Mouse (Mus musculus): Measurements from ENCODE around the gene Camsap2. TPM values are rescaled to one million over a fixed set of nuclear protein-coding genes. Genes with fewer than 3 reads are reported as not detected.
A peak's percentile ranks its signal among the peaks of the same experiment; 100 is the strongest.

The Camsap2 gene
- polyA plus RNA-seq, 1 experiment from 2014 or later: 8.7 TPM

DNA sequence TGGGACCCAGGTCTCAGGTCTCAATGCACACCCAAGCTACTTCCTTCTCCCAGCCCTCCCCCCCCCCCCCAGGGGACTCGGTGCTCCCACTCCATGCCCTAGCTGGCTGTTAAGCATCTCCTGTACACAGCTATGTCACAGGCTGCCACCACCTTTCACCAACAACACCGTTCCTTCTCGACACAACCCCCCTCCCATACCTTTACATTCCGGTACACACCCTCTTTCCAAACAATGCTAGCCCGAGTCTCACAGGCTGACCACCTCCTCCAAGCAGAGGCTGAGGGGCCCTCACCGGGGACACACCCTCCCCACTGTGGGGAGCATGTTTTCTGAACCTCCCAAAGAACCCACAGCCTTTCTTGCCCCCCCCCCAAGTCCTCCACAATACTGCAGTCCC is 114.3 kb downstream of the Camsap2 start:
- Histone ChIP-seq H3K27me3 (replicated peaks) (no peaks in the 10 kb centered on the region), H3K27ac (peak overlapping the region; percentile 88), H3K4me1 (peaks cover 38% of the 10 kb centered on the region), H3K4me3 (replicated peaks) (peak overlapping the region; percentile 61), H3K9ac (no peak overlapping the region), H3K9me3 (no peaks in the 10 kb centered on the region), H3K4me2 (peak overlapping the region; percentile 93), H3K36me3 (no peaks in the 10 kb centered on the region)
- 10% methylated on average over 6 of the region's 6 CpGs for WGBS
- ATAC-seq (ENCODE audit: insufficient read depth, low FRiP score, low read depth): peak; percentile 77

DNA sequence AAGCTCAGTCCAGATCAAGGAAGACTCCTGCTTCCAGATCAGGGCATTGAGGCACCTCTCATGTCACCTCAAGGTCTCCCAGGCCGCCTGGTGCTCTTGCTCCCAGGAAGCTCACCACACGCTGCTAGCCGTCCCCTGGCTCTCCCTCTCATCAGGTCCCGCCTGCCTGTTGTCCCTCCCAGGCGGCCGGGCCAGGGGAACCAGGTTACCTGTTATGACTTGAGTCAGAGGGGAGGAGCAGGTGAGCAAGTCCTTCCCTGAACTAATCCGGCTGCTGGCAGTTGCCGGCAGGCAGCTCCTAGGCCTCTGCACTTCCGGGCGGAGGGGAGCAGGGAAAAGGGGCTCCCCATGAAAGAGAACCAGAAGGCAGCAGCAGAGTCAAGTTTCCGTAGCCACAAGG is 115.7 kb downstream of the Camsap2 start:
- Histone ChIP-seq H3K4me3 (replicated peaks) (peak overlapping the region; percentile 61), H3K9me3 (no peaks in the 10 kb centered on the region), H3K27me3 (replicated peaks) (no peaks in the 10 kb centered on the region), H3K4me2 (peak overlapping the region; percentile 93), H3K9ac (peak overlapping the region; percentile 7; the same call in 1 of the 2 replicates), H3K36me3 (no peaks in the 10 kb centered on the region), H3K4me1 (peaks cover 41% of the 10 kb centered on the region), H3K27ac (peak overlapping the region; percentile 88)
- 38% methylated on average over 11 of the region's 11 CpGs for WGBS
- ATAC-seq (ENCODE audit: insufficient read depth, low FRiP score, low read depth): peak; percentile 51

DNA sequence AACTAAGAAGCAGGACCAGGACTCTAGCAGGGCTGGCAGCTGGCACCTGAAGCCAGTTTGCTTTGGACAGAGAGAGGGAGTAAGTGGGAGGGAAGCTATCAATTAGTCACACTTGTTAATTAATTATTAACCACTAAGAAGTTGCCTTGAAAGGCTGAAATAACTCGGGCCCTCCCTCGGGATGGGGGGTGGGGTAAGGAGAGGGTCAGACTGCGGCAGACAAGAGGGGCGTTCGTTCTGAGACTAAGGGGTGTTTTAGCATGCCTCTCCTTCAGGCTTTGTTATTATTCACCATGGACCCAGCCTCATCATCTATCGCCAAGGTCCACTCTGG is 116.9 kb downstream of the Camsap2 start:
- Histone ChIP-seq H3K27ac (peak overlapping the region; percentile 88), H3K36me3 (no peaks in the 10 kb centered on the region), H3K4me3 (replicated peaks) (peak overlapping the region; percentile 61), H3K27me3 (replicated peaks) (no peaks in the 10 kb centered on the region), H3K9ac (no peak overlapping the region), H3K4me2 (peak overlapping the region; percentile 93), H3K4me1 (peaks cover 38% of the 10 kb centered on the region), H3K9me3 (no peaks in the 10 kb centered on the region)
- no peak for ATAC-seq (ENCODE audit: insufficient read depth, low FRiP score, low read depth)
- 43% methylated on average over 6 of the region's 6 CpGs for WGBS

DNA sequence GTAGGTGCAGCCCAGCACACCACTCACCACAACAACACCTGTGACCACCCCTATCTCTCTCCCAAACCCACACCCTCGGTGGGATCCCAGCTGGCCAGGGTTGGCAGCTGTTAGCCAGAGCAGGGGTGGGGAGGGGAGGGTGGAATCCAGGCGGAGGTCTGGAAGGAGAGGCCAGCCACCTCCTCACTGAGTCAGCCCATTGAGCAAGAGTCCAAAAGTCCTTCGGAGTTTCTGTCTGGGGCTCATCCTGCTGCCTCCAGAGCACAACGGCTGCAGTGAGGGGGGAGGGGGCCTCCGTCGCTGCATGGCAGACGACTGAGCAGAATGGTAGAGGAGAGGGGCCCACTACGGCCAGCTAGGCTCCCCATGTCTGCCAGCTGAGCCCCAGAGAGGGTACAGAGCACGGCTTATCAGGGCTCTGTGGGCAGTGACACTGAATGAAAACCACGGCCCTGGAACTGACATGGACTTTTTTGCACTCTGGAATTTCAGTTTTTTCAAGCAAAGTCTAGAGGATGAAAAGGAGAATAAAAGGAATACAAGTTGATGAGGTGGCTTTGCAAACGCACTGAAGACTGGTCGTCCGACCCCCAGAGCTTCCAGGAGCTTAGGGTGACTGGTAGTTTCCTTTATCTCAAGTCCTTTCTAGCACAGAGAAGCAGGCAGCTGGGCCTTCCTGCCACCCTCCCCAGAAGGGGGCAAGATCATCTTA is 117.4 kb downstream of the Camsap2 start:
- Histone ChIP-seq H3K27me3 (replicated peaks) (no peaks in the 10 kb centered on the region), H3K27ac (peak overlapping the region; percentile 88), H3K9ac (0 out of 2 replicates have a peak overlapping the region, but pooled peaks have one; percentile 11), H3K4me2 (peak overlapping the region; percentile 93), H3K4me1 (peaks cover 41% of the 10 kb centered on the region), H3K4me3 (replicated peaks) (peak overlapping the region; percentile 61), H3K36me3 (no peaks in the 10 kb centered on the region), H3K9me3 (no peaks in the 10 kb centered on the region)
- 19% methylated on average over 13 of the region's 13 CpGs for WGBS
- ATAC-seq (ENCODE audit: insufficient read depth, low FRiP score, low read depth): peak; percentile 18; the same call in 1 of the 2 replicates

DNA sequence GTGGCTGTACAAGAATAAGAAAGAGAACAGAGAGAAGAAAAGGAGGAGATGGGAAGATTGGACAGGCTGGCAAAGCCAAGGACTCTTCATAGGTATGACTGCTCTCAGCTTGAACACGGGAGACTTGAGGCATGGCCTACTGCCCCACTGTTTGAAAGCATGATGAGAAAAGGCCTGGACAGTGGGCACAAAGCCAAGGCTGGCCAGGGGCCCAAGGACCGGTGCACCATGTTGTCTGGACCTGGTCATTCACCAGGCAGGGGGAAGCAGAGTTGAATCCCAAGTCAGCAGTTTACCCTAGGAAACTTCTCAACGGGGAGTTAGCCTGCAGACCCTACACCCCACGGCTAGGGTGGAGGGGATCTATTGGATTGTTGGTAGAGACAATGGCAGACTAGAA is 118.0 kb downstream of the Camsap2 start:
- H3K4me2 ChIP-seq: peak overlapping the region; percentile 93
- H3K27ac ChIP-seq: peak overlapping the region; percentile 67
- peaks cover 41% of the 10 kb centered on the region for H3K4me1 ChIP-seq
- no peaks in the 10 kb centered on the region for H3K9me3 ChIP-seq
- no peaks in the 10 kb centered on the region for H3K36me3 ChIP-seq
- WGBS: 51% methylated on average over 4 of the region's 4 CpGs
- no peaks in the 10 kb centered on the region for H3K27me3 ChIP-seq (replicated peaks)
- H3K4me3 ChIP-seq (replicated peaks): peak overlapping the region; percentile 61; the same call in 1 of the 2 replicates
- no peak overlapping the region for H3K9ac ChIP-seq
- no peak for ATAC-seq (ENCODE audit: insufficient read depth, low FRiP score, low read depth)

DNA sequence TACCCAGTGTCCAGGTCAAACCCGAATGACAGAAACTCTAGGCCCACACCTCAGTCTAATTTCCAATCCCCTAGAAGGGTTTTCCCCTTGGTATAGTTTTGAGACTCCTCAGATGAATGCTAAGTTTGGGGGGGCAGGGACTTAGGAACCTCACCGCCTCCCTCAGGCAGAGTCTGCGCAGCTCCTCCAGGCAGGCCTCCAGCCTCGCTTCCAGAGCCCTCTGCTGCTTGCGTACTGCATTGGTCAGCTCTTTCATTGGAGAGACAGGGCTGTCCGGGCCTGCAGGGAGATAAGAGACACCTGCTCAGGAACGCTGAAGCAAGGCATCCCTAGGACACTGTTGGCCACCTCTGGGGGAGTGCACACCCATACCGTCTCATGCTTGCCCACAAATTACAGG is 119.3 kb downstream of the Camsap2 start:
- no peak for ATAC-seq (ENCODE audit: insufficient read depth, low FRiP score, low read depth)
- H3K4me3 ChIP-seq (replicated peaks): no peak overlapping the region
- H3K9me3 ChIP-seq: no peaks in the 10 kb centered on the region
- no peaks in the 10 kb centered on the region for H3K36me3 ChIP-seq
- no peak overlapping the region for H3K4me2 ChIP-seq
- peaks cover 40% of the 10 kb centered on the region for H3K4me1 ChIP-seq
- H3K9ac ChIP-seq: no peak overlapping the region
- H3K27me3 ChIP-seq (replicated peaks): no peaks in the 10 kb centered on the region
- H3K27ac ChIP-seq: no peak overlapping the region
- WGBS: 83% methylated on average over 8 of the region's 8 CpGs

DNA sequence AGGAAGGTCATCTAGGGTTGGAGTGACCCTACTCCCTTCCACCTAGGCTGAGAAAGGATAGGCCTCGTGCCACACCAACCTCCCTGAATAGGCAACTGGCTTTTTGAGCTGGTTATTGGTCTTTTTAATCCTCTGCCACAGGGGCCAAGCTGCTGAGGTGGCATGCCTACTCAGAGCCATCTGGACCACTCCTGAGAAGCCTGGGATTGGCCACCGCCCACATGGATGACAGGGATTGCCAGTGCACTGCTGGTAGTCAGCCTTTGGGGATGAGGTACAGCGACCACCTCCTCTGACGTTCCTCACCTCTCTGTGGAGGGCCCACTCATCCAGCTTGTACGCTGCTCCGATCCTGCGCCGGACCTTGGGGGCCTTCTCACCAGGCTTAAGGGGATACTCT is 120.1 kb downstream of the Camsap2 start:
- ATAC-seq (ENCODE audit: insufficient read depth, low FRiP score, low read depth): no peak
- no peak overlapping the region for H3K27ac ChIP-seq
- H3K4me1 ChIP-seq: peaks cover 33% of the 10 kb centered on the region
- no peak overlapping the region for H3K4me3 ChIP-seq (replicated peaks)
- H3K9ac ChIP-seq: no peak overlapping the region
- no peak overlapping the region for H3K4me2 ChIP-seq
- no peaks in the 10 kb centered on the region for H3K27me3 ChIP-seq (replicated peaks)
- H3K36me3 ChIP-seq: no peaks in the 10 kb centered on the region
- H3K9me3 ChIP-seq: no peaks in the 10 kb centered on the region
- WGBS: 94% methylated on average over 8 of the region's 8 CpGs

DNA sequence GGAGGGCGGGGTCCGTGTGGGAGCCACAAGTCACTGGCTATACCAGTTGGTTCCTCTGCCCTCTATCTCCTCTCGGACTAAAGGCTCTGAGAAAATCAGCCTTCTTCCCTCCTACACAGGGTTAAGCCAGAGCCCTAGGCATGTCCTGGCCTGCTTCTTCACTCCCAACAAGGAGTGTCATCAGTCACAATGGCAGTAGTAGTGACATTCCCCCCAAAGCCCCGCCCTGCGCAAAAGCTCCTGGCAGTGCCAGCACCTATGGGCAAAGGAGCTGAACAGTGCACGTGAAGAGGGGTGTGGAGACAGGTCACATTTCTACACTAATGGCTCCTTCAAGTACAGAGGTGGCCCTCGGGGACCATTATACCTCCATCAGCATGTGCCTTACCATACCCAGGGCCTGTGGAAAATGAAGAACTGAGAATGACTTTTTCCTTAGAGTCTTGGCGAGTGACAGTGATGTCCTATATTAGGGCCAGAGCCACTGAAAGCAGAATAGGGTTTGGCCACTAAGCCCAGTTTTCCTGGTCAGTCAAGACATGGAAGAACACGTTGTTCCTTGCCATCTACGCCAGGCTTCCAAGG is 122.1 kb downstream of the Camsap2 start:
- Histone ChIP-seq H3K36me3 (no peaks in the 10 kb centered on the region), H3K9me3 (no peaks in the 10 kb centered on the region), H3K27ac (0 out of 2 replicates have a peak overlapping the region, but pooled peaks have one; percentile 36), H3K4me3 (replicated peaks) (no peak overlapping the region), H3K9ac (no peak overlapping the region), H3K4me2 (no peak overlapping the region), H3K27me3 (replicated peaks) (no peaks in the 10 kb centered on the region), H3K4me1 (peaks cover 32% of the 10 kb centered on the region)
- ATAC-seq (ENCODE audit: insufficient read depth, low FRiP score, low read depth): no peak
- 74% methylated on average over 10 of the region's 10 CpGs for WGBS

DNA sequence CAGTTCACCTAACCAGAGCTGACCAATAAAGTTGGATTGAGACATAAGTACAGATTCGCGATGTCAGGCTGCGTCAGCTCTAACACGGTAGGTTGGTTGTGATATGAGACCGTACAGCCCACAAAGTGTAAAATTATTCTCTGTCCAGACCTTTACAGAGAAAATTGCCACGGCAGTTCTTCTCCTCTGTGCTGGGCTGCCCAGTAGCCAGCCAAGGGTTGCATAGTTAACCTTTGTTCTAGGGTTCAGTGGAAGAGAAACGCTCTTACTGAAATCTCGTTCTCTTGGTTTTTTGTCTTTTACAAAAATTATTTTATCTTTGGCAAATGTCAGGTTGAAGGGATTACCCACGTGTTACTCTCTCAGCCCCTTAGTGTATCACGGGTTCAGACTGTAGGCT is 123.5 kb downstream of the Camsap2 start:
- no peak overlapping the region for H3K9ac ChIP-seq
- no peaks in the 10 kb centered on the region for H3K9me3 ChIP-seq
- WGBS: 61% methylated on average over 10 of the region's 10 CpGs
- peaks cover 18% of the 10 kb centered on the region for H3K4me1 ChIP-seq
- no peak overlapping the region for H3K27ac ChIP-seq
- no peaks in the 10 kb centered on the region for H3K27me3 ChIP-seq (replicated peaks)
- ATAC-seq (ENCODE audit: insufficient read depth, low FRiP score, low read depth): no peak
- 0 out of 2 replicates have a peak, but pooled peaks cover 3% of the 10 kb centered on the region for H3K36me3 ChIP-seq
- no peak overlapping the region for H3K4me3 ChIP-seq (replicated peaks)
- H3K4me2 ChIP-seq: no peak overlapping the region

DNA sequence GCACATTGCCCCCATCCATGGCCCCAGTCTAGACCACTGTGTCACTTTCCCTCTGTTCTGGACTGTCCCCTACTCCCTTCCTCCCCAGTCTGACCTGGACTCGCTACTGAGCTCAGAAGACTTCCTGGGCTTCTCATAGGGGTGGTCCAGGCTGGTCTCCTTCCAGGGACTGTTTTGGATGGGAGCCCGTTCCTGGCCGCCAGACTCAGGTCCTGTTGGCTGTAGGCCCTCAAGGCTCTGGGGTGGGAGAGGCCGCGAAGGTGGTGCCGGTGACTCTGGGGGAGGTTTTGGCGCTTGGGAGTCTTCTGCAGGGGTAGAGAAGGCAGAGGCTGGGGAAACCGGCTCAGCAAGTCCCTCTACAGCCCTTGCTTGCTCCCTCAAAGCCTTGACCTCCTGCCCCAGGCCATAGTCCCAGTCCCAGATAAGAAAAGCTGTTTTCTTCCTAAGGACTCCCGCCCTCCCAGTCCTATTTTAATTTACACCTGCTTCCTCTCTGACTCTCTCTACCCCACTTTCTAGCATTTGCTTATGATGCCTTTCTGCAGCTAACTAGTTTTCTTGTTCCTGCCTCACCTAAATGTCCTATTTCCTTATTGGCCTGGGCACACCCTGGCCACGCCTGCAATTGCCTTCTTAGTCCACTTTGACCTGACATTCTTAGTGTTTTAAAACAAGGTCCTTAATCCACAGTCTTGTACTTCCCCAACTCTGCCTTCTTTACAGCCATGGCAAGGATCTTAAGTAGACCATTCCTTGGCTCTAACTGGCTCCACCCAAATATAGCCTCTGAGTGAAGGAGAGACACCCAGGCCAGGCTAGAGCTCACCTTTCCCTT is 125.7 kb downstream of the Camsap2 start:
- Histone ChIP-seq H3K9me3 (no peaks in the 10 kb centered on the region), H3K36me3 (0 out of 2 replicates have a peak, but pooled peaks cover 3% of the 10 kb centered on the region), H3K4me2 (0 out of 2 replicates have a peak overlapping the region, but pooled peaks have one; percentile 10), H3K27ac (peak overlapping the region; percentile 76), H3K27me3 (replicated peaks) (no peaks in the 10 kb centered on the region), H3K4me1 (peaks cover 14% of the 10 kb centered on the region), H3K9ac (no peak overlapping the region), H3K4me3 (replicated peaks) (no peak overlapping the region)
- 64% methylated on average over 10 of the region's 10 CpGs for WGBS
- peak; percentile 87 for ATAC-seq (ENCODE audit: insufficient read depth, low FRiP score, low read depth)
